Mouse (Mus musculus): ENCODE data around the gene Rbp7.

GRCm38 (mm10) chr4:149461579-149462304 is 7.0 kb upstream of the Rbp7 start:
- no peak for TF ChIP-seq CTCF (IDR thresholded peaks at IDR 0.05; ENCODE audit: borderline replicate concordance, insufficient read depth, low read length)
- TF ChIP-seq POLR2A (IDR thresholded peaks at IDR 0.05; ENCODE audit: low read depth, low read length), result no peak

All from embryonic fibroblast, embryonic 13.5 days (primary cell).